ENCODE assay signal across 23 mouse cellular contexts in the genomic region with DNA sequence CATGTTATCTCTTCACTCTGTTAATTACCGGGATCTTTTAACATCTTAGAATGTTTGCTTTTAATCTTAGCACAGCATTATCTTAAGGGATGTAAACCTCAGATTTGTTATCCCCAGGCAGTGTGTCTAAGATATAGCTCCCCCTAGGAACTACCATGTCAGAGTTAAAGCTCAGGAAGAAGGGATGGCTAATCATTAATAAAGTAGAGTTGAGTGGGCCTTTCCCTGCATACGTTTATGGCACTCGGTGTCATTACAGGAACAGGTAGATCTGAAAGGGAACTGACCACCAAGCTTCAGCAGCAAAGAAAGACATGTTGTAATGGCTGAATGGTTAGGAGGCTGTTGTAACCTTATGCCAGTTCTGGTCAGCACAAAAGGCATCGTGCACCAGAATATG. TPM values are rescaled to one million over a fixed set of nuclear protein-coding genes. Genes with fewer than 3 reads are reported as not detected.
DNase-seq lines count a peak whose midpoint lies in the region; ATAC-seq and TF ChIP-seq lines count a peak whose summit lies in the region.
"Had no signal": no experiment of that assay in that cellular context is flagged by ENCODE, and none has a peak within 500 bp of the region (broad histone marks: within the 10 kb centered on the region; RNA-seq: fewer than 3 reads in every experiment).

No protein-coding gene starts in this region.

- DNase-seq in testis, postnatal 14 days (ENCODE audit: low spot score) = no peak
- DNase-seq: adrenal gland, adult 2 months; adrenal gland, adult 8-10 months; adrenal gland, postnatal 10 days; adrenal gland, postnatal 14 days; adrenal gland, postnatal 25 days; adrenal gland, postnatal 36 days; B cell, adult 2 months; cerebellum, adult 11 months; cerebellum, adult 11-12 months; cerebellum, adult 18-20 months had no signal

- H3K4me3 ChIP-seq in intestine, embryonic 15.5 days (replicated peaks) = no peak overlapping the region
- no peak overlapping the region for H3K4me3 ChIP-seq in intestine, embryonic 16.5 days (ENCODE audit: low read length)
- H3K4me3 ChIP-seq in intestine, postnatal 0 days (ENCODE audit: low read depth, low read length) = no peak overlapping the region
- H3K4me3 ChIP-seq in neural tube, embryonic 15.5 days (replicated peaks) = no peak overlapping the region
- H3K4me3 ChIP-seq in midbrain, embryonic 13.5 days (replicated peaks) = no peak overlapping the region

- no peak overlapping the region for H3K4me2 ChIP-seq in intestine, embryonic 15.5 days (replicated peaks)
- H3K4me2 ChIP-seq in intestine, embryonic 16.5 days (ENCODE audit: low read depth, low read length) = no peak overlapping the region
- no peak overlapping the region for H3K4me2 ChIP-seq in intestine, postnatal 0 days (replicated peaks; ENCODE audit: low read depth)
- no peak overlapping the region for H3K4me2 ChIP-seq in neural tube, embryonic 15.5 days
- no peak overlapping the region for H3K4me2 ChIP-seq in midbrain, embryonic 13.5 days (replicated peaks)

- H3K36me3 ChIP-seq in intestine, embryonic 15.5 days = no peaks in the 10 kb centered on the region
- no peaks in the 10 kb centered on the region for H3K36me3 ChIP-seq in intestine, embryonic 16.5 days (ENCODE audit: control insufficient read depth, insufficient read depth, low read length)
- no peaks in the 10 kb centered on the region for H3K36me3 ChIP-seq in intestine, postnatal 0 days (ENCODE audit: control insufficient read depth, insufficient read depth)
- no peaks in the 10 kb centered on the region for H3K36me3 ChIP-seq in neural tube, embryonic 15.5 days
- H3K36me3 ChIP-seq in midbrain, embryonic 13.5 days = no peaks in the 10 kb centered on the region
- H3K36me3 ChIP-seq: G1E had no signal

- WGBS in intestine, embryonic 15.5 days = 60% methylated on average over 4 of the region's 4 CpGs
- WGBS in intestine, embryonic 16.5 days = 53% methylated on average over 4 of the region's 4 CpGs
- WGBS in intestine, postnatal 0 days = 60% methylated on average over 4 of the region's 4 CpGs
- WGBS in neural tube, embryonic 15.5 days = 66% methylated on average over 4 of the region's 4 CpGs
- 78% methylated on average over 4 of the region's 4 CpGs for WGBS in midbrain, embryonic 13.5 days

- peak; percentile 26; the same call in 1 of the 2 replicates for TF ChIP-seq CTCF in intestine, postnatal 0 days (IDR thresholded peaks at IDR 0.05; ENCODE audit: low read depth)

- no peaks in the 10 kb centered on the region for H3K4me1 ChIP-seq in intestine, embryonic 15.5 days (replicated peaks)
- H3K4me1 ChIP-seq in intestine, embryonic 16.5 days (ENCODE audit: control insufficient read depth, insufficient read depth, low read length) = no peaks in the 10 kb centered on the region
- no peaks in the 10 kb centered on the region for H3K4me1 ChIP-seq in intestine, postnatal 0 days (replicated peaks; ENCODE audit: control insufficient read depth, insufficient read depth, low read length)
- H3K4me1 ChIP-seq in neural tube, embryonic 15.5 days = no peaks in the 10 kb centered on the region
- H3K4me1 ChIP-seq in midbrain, embryonic 13.5 days (replicated peaks) = no peaks in the 10 kb centered on the region

- peak; percentile 64 for ATAC-seq in intestine, embryonic 15.5 days
- ATAC-seq in intestine, embryonic 16.5 days = peak; percentile 72
- no peak for ATAC-seq in intestine, postnatal 0 days
- ATAC-seq in neural tube, embryonic 15.5 days (ENCODE audit: low FRiP score) = no peak
- no peak for ATAC-seq in midbrain, embryonic 13.5 days
- ATAC-seq: activated CD4-positive, CD25-positive, alpha-beta regulatory T cell, adult 4 months; CD4-positive, CD25-positive, alpha-beta regulatory T cell, adult 4 months; Patski had no signal

- no peaks in the 10 kb centered on the region for H3K27me3 ChIP-seq in intestine, embryonic 15.5 days (replicated peaks)
- H3K27me3 ChIP-seq in intestine, embryonic 16.5 days (replicated peaks; ENCODE audit: control insufficient read depth, insufficient read depth, low read length) = no peaks in the 10 kb centered on the region
- H3K27me3 ChIP-seq in intestine, postnatal 0 days (replicated peaks; ENCODE audit: control insufficient read depth, insufficient read depth, low read length) = no peaks in the 10 kb centered on the region
- peaks cover 7% of the 10 kb centered on the region; the same call in 1 of the 2 replicates for H3K27me3 ChIP-seq in neural tube, embryonic 15.5 days (replicated peaks)
- peaks cover 13% of the 10 kb centered on the region; the same call in 1 of the 2 replicates for H3K27me3 ChIP-seq in midbrain, embryonic 13.5 days
- H3K27me3 ChIP-seq: CH12.LX had no signal

- no peak overlapping the region for H3K9ac ChIP-seq in intestine, embryonic 15.5 days
- no peak overlapping the region for H3K9ac ChIP-seq in intestine, embryonic 16.5 days (ENCODE audit: low read depth, low read length)
- no peak overlapping the region for H3K9ac ChIP-seq in intestine, postnatal 0 days (ENCODE audit: low read depth, low read length)
- H3K9ac ChIP-seq in neural tube, embryonic 15.5 days (replicated peaks) = no peak overlapping the region
- H3K9ac ChIP-seq in midbrain, embryonic 13.5 days (replicated peaks) = no peak overlapping the region

- H3K9me3 ChIP-seq in intestine, embryonic 15.5 days = no peaks in the 10 kb centered on the region
- H3K9me3 ChIP-seq in intestine, embryonic 16.5 days (ENCODE audit: control insufficient read depth, low read length) = no peaks in the 10 kb centered on the region
- H3K9me3 ChIP-seq in intestine, postnatal 0 days (ENCODE audit: control insufficient read depth) = no peaks in the 10 kb centered on the region
- no peaks in the 10 kb centered on the region for H3K9me3 ChIP-seq in neural tube, embryonic 15.5 days (replicated peaks)
- no peaks in the 10 kb centered on the region for H3K9me3 ChIP-seq in midbrain, embryonic 13.5 days
- H3K9me3 ChIP-seq: G1E had no signal

- H3K27ac ChIP-seq in intestine, embryonic 15.5 days = no peak overlapping the region
- H3K27ac ChIP-seq in intestine, embryonic 16.5 days (ENCODE audit: low read length) = no peak overlapping the region
- H3K27ac ChIP-seq in intestine, postnatal 0 days (ENCODE audit: low read depth, low read length) = no peak overlapping the region
- no peak overlapping the region for H3K27ac ChIP-seq in neural tube, embryonic 15.5 days (replicated peaks)
- H3K27ac ChIP-seq in midbrain, embryonic 13.5 days = no peak overlapping the region

RNA-seq across cellular contexts. Expression of a gene that starts 4.9 kb away (rescaled TPM):
- 10.6 and 12.6 TPM in 2 replicates for polyA plus RNA-seq in intestine, embryonic 15.5 days (2015; fragmentation: Nextera tagmentation; extraction: Ambion mirVana)
- 6.5 and 7.0 TPM in 2 replicates for polyA plus RNA-seq in intestine, embryonic 16.5 days (2015; fragmentation: Nextera tagmentation; extraction: Ambion mirVana)
- polyA plus RNA-seq in intestine, postnatal 0 days (2015; fragmentation: Nextera tagmentation; extraction: Ambion mirVana) = 2.3 and 3.5 TPM in 2 replicates
- polyA plus RNA-seq in neural tube, embryonic 15.5 days (2015; fragmentation: Nextera tagmentation; extraction: Ambion mirVana) = 12.5 and 13.6 TPM in 2 replicates
- 7.5 and 9.3 TPM in 2 replicates for polyA plus RNA-seq in midbrain, embryonic 13.5 days (2015; fragmentation: Nextera tagmentation; extraction: Ambion mirVana)
- polyA plus RNA-seq: activated CD4-positive, CD25-positive, alpha-beta regulatory T cell, adult 4 months; CD4-positive, CD25-positive, alpha-beta regulatory T cell, adult 4 months; G1E had no signal

RNA-seq across cellular contexts. Expression of a gene that starts 35.7 kb away (rescaled TPM):
- polyA plus RNA-seq in intestine, embryonic 15.5 days (2015; fragmentation: Nextera tagmentation; extraction: Ambion mirVana) = not detected in 2 replicates
- polyA plus RNA-seq in intestine, embryonic 16.5 days (2015; fragmentation: Nextera tagmentation; extraction: Ambion mirVana) = not detected in 2 replicates
- polyA plus RNA-seq in intestine, postnatal 0 days (2015; fragmentation: Nextera tagmentation; extraction: Ambion mirVana) = not detected in 2 replicates
- polyA plus RNA-seq in neural tube, embryonic 15.5 days (2015; fragmentation: Nextera tagmentation; extraction: Ambion mirVana) = not detected in 2 replicates
- polyA plus RNA-seq in midbrain, embryonic 13.5 days (2015; fragmentation: Nextera tagmentation; extraction: Ambion mirVana) = not detected in 2 replicates
- polyA plus RNA-seq: activated CD4-positive, CD25-positive, alpha-beta regulatory T cell, adult 4 months; adrenal gland, adult 2 months; brain, embryonic 14.5 days; C2C12; CD4-positive, CD25-positive, alpha-beta regulatory T cell, adult 4 months; G1E; Patski had no signal

Comparison
In these comparisons a context has a peak if more than half of its experiments do, and no peak if none do; other contexts are left out.
1. ATAC-seq: peak in intestine, embryonic 15.5 days (single experiment) and intestine, embryonic 16.5 days (single experiment); none in intestine, postnatal 0 days (single experiment), neural tube, embryonic 15.5 days (single experiment) and midbrain, embryonic 13.5 days (single experiment).